12 mouse cellular contexts compared by ENCODE assay signal in the genomic region with DNA sequence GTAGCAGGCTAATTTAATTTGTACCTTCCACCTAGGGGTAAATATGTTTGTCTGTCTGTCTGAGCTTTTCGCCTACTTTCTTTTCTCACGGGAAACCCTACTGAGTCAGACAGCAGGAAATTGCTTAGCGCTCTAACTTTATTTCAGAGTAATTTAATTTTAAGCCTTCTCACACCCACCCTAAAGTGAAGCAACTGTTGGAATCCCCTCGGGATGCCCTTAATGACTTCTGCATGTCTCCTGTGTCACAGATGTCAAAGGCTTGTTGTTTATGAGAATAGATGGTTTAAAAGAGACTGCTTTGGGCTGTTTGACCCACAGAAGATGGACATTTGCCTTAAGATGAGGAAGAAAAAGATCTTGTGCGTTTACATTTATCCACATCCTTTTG.
A peak's percentile ranks its signal among the peaks of the same experiment; 100 is the strongest.
DNase-seq lines count a peak whose midpoint lies in the region; ATAC-seq lines count a peak whose summit lies in the region.
"Had no signal": no experiment of that assay in that cellular context is flagged by ENCODE, and none has a peak within 500 bp of the region (broad histone marks: within the 10 kb centered on the region; RNA-seq: fewer than 3 reads in every experiment).

No protein-coding gene starts in this region.

- WGBS in heart, embryonic 10.5 days: 60% methylated on average over 5 of the region's 5 CpGs
- WGBS in forebrain, embryonic 15.5 days: 25% methylated on average over 5 of the region's 5 CpGs
- 33% methylated on average over 5 of the region's 5 CpGs for WGBS in midbrain, embryonic 10.5 days
- WGBS in neural tube, embryonic 14.5 days: 10% methylated on average over 5 of the region's 5 CpGs

- H3K4me2 ChIP-seq in forebrain, embryonic 15.5 days (replicated peaks): peak overlapping the region; percentile 24; the same call in 1 of the 2 replicates
- no peak overlapping the region for H3K4me2 ChIP-seq in neural tube, embryonic 14.5 days (ENCODE audit: low read depth, low read length)
- H3K4me2 ChIP-seq: limb, embryonic 15.5 days had no signal

- H3K36me3 ChIP-seq in heart, embryonic 10.5 days: no peaks in the 10 kb centered on the region
- H3K36me3 ChIP-seq in forebrain, embryonic 15.5 days: no peaks in the 10 kb centered on the region
- H3K36me3 ChIP-seq in midbrain, embryonic 10.5 days: no peaks in the 10 kb centered on the region
- H3K36me3 ChIP-seq in neural tube, embryonic 14.5 days (ENCODE audit: control insufficient read depth, insufficient read depth, low read length): no peaks in the 10 kb centered on the region
- H3K36me3 ChIP-seq: limb, embryonic 15.5 days had no signal

- no peak overlapping the region for H3K27ac ChIP-seq in heart, embryonic 10.5 days
- peak overlapping the region; percentile 53 for H3K27ac ChIP-seq in forebrain, embryonic 15.5 days (replicated peaks)
- peak overlapping the region; percentile 6; the same call in 1 of the 2 replicates for H3K27ac ChIP-seq in midbrain, embryonic 10.5 days (replicated peaks)
- H3K27ac ChIP-seq in neural tube, embryonic 14.5 days (ENCODE audit: low read depth, low read length): no peak overlapping the region
- H3K27ac ChIP-seq: limb, embryonic 15.5 days had no signal

- no peak overlapping the region for H3K4me3 ChIP-seq in heart, embryonic 10.5 days
- H3K4me3 ChIP-seq in forebrain, embryonic 15.5 days: no peak overlapping the region
- H3K4me3 ChIP-seq in midbrain, embryonic 10.5 days: no peak overlapping the region
- no peak overlapping the region for H3K4me3 ChIP-seq in neural tube, embryonic 14.5 days (ENCODE audit: low read depth, low read length)
- H3K4me3 ChIP-seq: limb, embryonic 15.5 days had no signal

- H3K9me3 ChIP-seq in heart, embryonic 10.5 days: no peaks in the 10 kb centered on the region
- H3K9me3 ChIP-seq in forebrain, embryonic 15.5 days: no peaks in the 10 kb centered on the region
- H3K9me3 ChIP-seq in midbrain, embryonic 10.5 days (replicated peaks): no peaks in the 10 kb centered on the region
- H3K9me3 ChIP-seq in neural tube, embryonic 14.5 days (ENCODE audit: control insufficient read depth, low read length): no peaks in the 10 kb centered on the region
- H3K9me3 ChIP-seq: limb, embryonic 15.5 days had no signal

- H3K27me3 ChIP-seq in heart, embryonic 10.5 days (ENCODE audit: insufficient read depth, poor library complexity, severe bottlenecking): no peaks in the 10 kb centered on the region
- no peaks in the 10 kb centered on the region for H3K27me3 ChIP-seq in forebrain, embryonic 15.5 days
- H3K27me3 ChIP-seq in midbrain, embryonic 10.5 days (ENCODE audit: low read depth, poor library complexity, severe bottlenecking): no peaks in the 10 kb centered on the region
- H3K27me3 ChIP-seq in neural tube, embryonic 14.5 days (ENCODE audit: control insufficient read depth, insufficient read depth, low read length): no peaks in the 10 kb centered on the region
- H3K27me3 ChIP-seq: limb, embryonic 15.5 days had no signal

- no peak overlapping the region for H3K9ac ChIP-seq in forebrain, embryonic 15.5 days (replicated peaks)
- H3K9ac ChIP-seq in neural tube, embryonic 14.5 days (replicated peaks; ENCODE audit: low read depth, low read length): no peak overlapping the region
- H3K9ac ChIP-seq: limb, embryonic 15.5 days had no signal

- ATAC-seq in forebrain, embryonic 15.5 days (replicated peaks): no peak
- ATAC-seq in neural tube, embryonic 14.5 days (ENCODE audit: low read depth): peak; percentile 54

- H3K4me1 ChIP-seq in heart, embryonic 10.5 days: no peaks in the 10 kb centered on the region
- H3K4me1 ChIP-seq in forebrain, embryonic 15.5 days: peaks cover 23% of the 10 kb centered on the region
- H3K4me1 ChIP-seq in midbrain, embryonic 10.5 days: peaks cover 46% of the 10 kb centered on the region
- peaks cover 3% of the 10 kb centered on the region; the same call in 1 of the 2 replicates for H3K4me1 ChIP-seq in neural tube, embryonic 14.5 days (ENCODE audit: control insufficient read depth, insufficient read depth, low read length)
- H3K4me1 ChIP-seq: limb, embryonic 15.5 days had no signal

- DNase-seq in heart, adult 18-20 months: peak; percentile 7 to 13
- DNase-seq in heart, embryonic 10.5 days (ENCODE audit: low spot score): no peak
- peak; percentile 28 for DNase-seq in midbrain, embryonic 10.5 days (ENCODE audit: low spot score)
- no peak for DNase-seq in right cerebral cortex, adult 18-20 months
- DNase-seq in layer of hippocampus, postnatal 25 days (ENCODE audit: extremely low spot score in 1 of 2, low spot score in 1 of 2): no peak
- DNase-seq in ovary, postnatal 14 days (ENCODE audit: low spot score): no peak
- DNase-seq: gastrocnemius, postnatal 25 days; kidney, adult 9 months; thymus, postnatal 4 days had no signal

Comparison
In these comparisons a context has a peak if more than half of its experiments do, and no peak if none do; other contexts are left out.
1. DNase-seq: peak in heart, adult 18-20 months (2 of 2) and midbrain, embryonic 10.5 days (single experiment); none in heart, embryonic 10.5 days (single experiment), right cerebral cortex, adult 18-20 months (single experiment), layer of hippocampus, postnatal 25 days (0 of 2) and ovary, postnatal 14 days (single experiment).
2. H3K27ac ChIP-seq: peak in forebrain, embryonic 15.5 days (single experiment) and midbrain, embryonic 10.5 days (single experiment); none in heart, embryonic 10.5 days (single experiment) and neural tube, embryonic 14.5 days (single experiment).